In genomic region chr3:90323119-90323518, GRCm38 (mm10) we compare ENCODE assay signal across 8 mouse cellular contexts. TPM values are rescaled to one million over a fixed set of nuclear protein-coding genes. Genes with fewer than 3 reads are reported as not detected.
DNase-seq lines count a peak whose midpoint lies in the region; ATAC-seq lines count a peak whose summit lies in the region.

No protein-coding gene starts in this region.

- DNase-seq in adrenal gland, adult (ENCODE audit: inconsistent age in 2 of 2, low spot score in 1 of 2): peak; percentile 59 to 85
- peak; percentile 65 for DNase-seq in cerebellum, adult 9-11 months
- peak; percentile 52 for DNase-seq in gastrocnemius, adult 18-20 months (ENCODE audit: low spot score)
- DNase-seq in layer of hippocampus, postnatal 25 days (ENCODE audit: extremely low spot score in 1 of 2, low spot score in 1 of 2): peak; percentile 33 to 68
- peak; percentile 90 for DNase-seq in lung, postnatal 36 days
- peak; percentile 50 for DNase-seq in right cerebral cortex, postnatal 25 days

- H3K9ac ChIP-seq in hindbrain, embryonic 16.5 days (ENCODE audit: low read depth, low read length): no peak overlapping the region

- peak overlapping the region; percentile 84 for H3K27ac ChIP-seq in hindbrain, embryonic 16.5 days (ENCODE audit: low read depth, low read length)

- no peaks in the 10 kb centered on the region for H3K9me3 ChIP-seq in hindbrain, embryonic 16.5 days (ENCODE audit: control insufficient read depth, low read length)

- H3K27me3 ChIP-seq in hindbrain, embryonic 16.5 days (replicated peaks; ENCODE audit: control insufficient read depth, insufficient read depth, low read length): no peaks in the 10 kb centered on the region

- H3K36me3 ChIP-seq in hindbrain, embryonic 16.5 days (ENCODE audit: control insufficient read depth, insufficient read depth, low read length): no peaks in the 10 kb centered on the region

- ATAC-seq in hindbrain, embryonic 16.5 days: peak; percentile 91
- no peak for ATAC-seq in activated CD4-positive, CD25-positive, alpha-beta regulatory T cell, adult 4 months

- no peak overlapping the region for H3K4me3 ChIP-seq in hindbrain, embryonic 16.5 days (ENCODE audit: low read length)

- H3K4me1 ChIP-seq in hindbrain, embryonic 16.5 days (ENCODE audit: control insufficient read depth, insufficient read depth, low read depth, low read length): peaks cover 12% of the 10 kb centered on the region

- H3K4me2 ChIP-seq in hindbrain, embryonic 16.5 days (ENCODE audit: low read length): peak overlapping the region; percentile 54

- WGBS in hindbrain, embryonic 16.5 days: 11% methylated on average over 5 of the region's 5 CpGs

RNA-seq across cellular contexts. Expression of gene Gatad2b, which starts 30.1 kb away (rescaled TPM):
- 10 to 100 TPM; 58.3 to 59.4 TPM for total RNA-seq in gastrocnemius, adult 18-20 months (2021)
- polyA plus RNA-seq in hindbrain, embryonic 16.5 days (2015; fragmentation: Nextera tagmentation; extraction: Ambion mirVana): 9.3 and 12.1 TPM in 2 replicates
- total RNA-seq in layer of hippocampus, postnatal 25 days (2021): 100 to 1,000 TPM in 1 of 2 experiments, 10 to 100 TPM in 1; 90.0 to 112 TPM
- polyA plus RNA-seq in activated CD4-positive, CD25-positive, alpha-beta regulatory T cell, adult 4 months (2017; shearing (Covaris generic)): 10 to 100 TPM; 20.3 to 21.3 TPM

RNA-seq across cellular contexts. Expression of gene Dennd4b, which starts 58.1 kb away (rescaled TPM):
- total RNA-seq in gastrocnemius, adult 18-20 months (2021): 10 to 100 TPM; 81.1 to 81.6 TPM
- 8.1 and 10.2 TPM in 2 replicates for polyA plus RNA-seq in hindbrain, embryonic 16.5 days (2015; fragmentation: Nextera tagmentation; extraction: Ambion mirVana)
- total RNA-seq in layer of hippocampus, postnatal 25 days (2021): 10 to 100 TPM; 31.6 to 34.1 TPM
- 10 to 100 TPM; 15.8 to 25.5 TPM for polyA plus RNA-seq in activated CD4-positive, CD25-positive, alpha-beta regulatory T cell, adult 4 months (2017; shearing (Covaris generic))
